18 mouse cellular contexts compared by ENCODE assay signal in the genomic region with DNA sequence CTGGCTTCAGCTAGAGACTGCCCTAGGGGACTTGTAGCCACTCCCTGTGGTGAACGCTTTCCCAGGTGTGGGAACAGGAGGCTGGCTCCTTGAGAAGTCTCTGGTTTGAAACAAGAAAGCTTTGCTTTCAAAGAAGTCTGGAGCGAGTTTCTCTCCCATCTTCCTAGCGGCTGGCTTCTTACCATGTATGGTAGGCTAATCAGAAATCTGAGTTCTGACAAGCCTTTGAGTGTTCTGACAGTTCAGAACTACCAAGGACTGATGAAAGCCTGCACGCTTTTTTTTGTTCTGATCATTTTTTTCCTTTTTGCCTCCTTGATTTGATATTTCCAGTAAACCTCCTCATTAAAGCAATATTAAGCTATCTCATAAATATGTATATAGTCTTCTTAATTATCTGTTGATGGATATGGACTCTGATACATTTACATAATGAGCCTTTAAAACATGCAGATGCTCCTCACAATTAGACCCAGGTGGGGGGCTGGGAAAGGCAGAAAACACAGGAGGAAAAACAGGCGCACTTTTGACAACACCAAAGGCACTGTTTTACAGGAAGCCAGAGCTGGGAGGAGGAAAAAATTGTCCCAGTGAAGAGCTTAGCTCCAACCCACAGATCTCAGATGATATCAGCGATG.
DNase-seq lines count a peak whose midpoint lies in the region; ATAC-seq and TF ChIP-seq lines count a peak whose summit lies in the region.
"Had no signal": no experiment of that assay in that cellular context is flagged by ENCODE, and none has a peak within 500 bp of the region (broad histone marks: within the 10 kb centered on the region; RNA-seq: fewer than 3 reads in every experiment).

No protein-coding gene starts in this region.

- peaks cover 34% of the 10 kb centered on the region for H3K4me1 ChIP-seq in forebrain, embryonic 13.5 days
- no peaks in the 10 kb centered on the region for H3K4me1 ChIP-seq in forebrain, embryonic 11.5 days (replicated peaks; ENCODE audit: control insufficient read depth, insufficient read depth, low read length)
- H3K4me1 ChIP-seq in midbrain, embryonic 12.5 days = peaks cover 7% of the 10 kb centered on the region
- no peaks in the 10 kb centered on the region for H3K4me1 ChIP-seq in midbrain, embryonic 11.5 days (ENCODE audit: control insufficient read depth, insufficient read depth, low read length)
- peaks cover 6% of the 10 kb centered on the region; the same call in 1 of the 2 replicates for H3K4me1 ChIP-seq in forebrain, postnatal 0 days (ENCODE audit: insufficient read depth)
- 0 out of 2 replicates have a peak, but pooled peaks cover 9% of the 10 kb centered on the region for H3K4me1 ChIP-seq in neural tube, embryonic 14.5 days (ENCODE audit: control insufficient read depth, insufficient read depth, low read length)
- H3K4me1 ChIP-seq: heart, embryonic 12.5 days had no signal

- ATAC-seq in forebrain, embryonic 13.5 days = peak; percentile 76
- ATAC-seq in forebrain, embryonic 11.5 days (replicated peaks; ENCODE audit: low FRiP score) = no peak
- no peak for ATAC-seq in midbrain, embryonic 12.5 days (ENCODE audit: low FRiP score, low read depth)
- ATAC-seq in midbrain, embryonic 11.5 days (ENCODE audit: low FRiP score) = no peak
- peak; percentile 78; the same call in 1 of the 2 replicates for ATAC-seq in forebrain, postnatal 0 days
- ATAC-seq in neural tube, embryonic 14.5 days (ENCODE audit: low read depth) = peak; percentile 47; the same call in 1 of the 2 replicates
- ATAC-seq: intestine, postnatal 0 days had no signal

- no peaks in the 10 kb centered on the region for H3K36me3 ChIP-seq in forebrain, embryonic 13.5 days (ENCODE audit: poor library complexity, severe bottlenecking)
- no peaks in the 10 kb centered on the region for H3K36me3 ChIP-seq in forebrain, embryonic 11.5 days (ENCODE audit: control insufficient read depth, insufficient read depth, low read length)
- no peaks in the 10 kb centered on the region for H3K36me3 ChIP-seq in midbrain, embryonic 12.5 days
- H3K36me3 ChIP-seq in midbrain, embryonic 11.5 days (ENCODE audit: control insufficient read depth, insufficient read depth, low read length) = no peaks in the 10 kb centered on the region
- H3K36me3 ChIP-seq in forebrain, postnatal 0 days (ENCODE audit: insufficient read depth) = no peaks in the 10 kb centered on the region
- no peaks in the 10 kb centered on the region for H3K36me3 ChIP-seq in neural tube, embryonic 14.5 days (ENCODE audit: control insufficient read depth, insufficient read depth, low read length)
- H3K36me3 ChIP-seq: heart, embryonic 12.5 days had no signal

- no peak for DNase-seq in forebrain, embryonic 11.5 days (ENCODE audit: low spot score)
- no peak for DNase-seq in midbrain, embryonic 11.5 days (ENCODE audit: low spot score, missing footprints)
- DNase-seq in forebrain, postnatal 0 days = peak; percentile 50
- DNase-seq in adrenal gland, postnatal 10 days = no peak
- DNase-seq in spleen, postnatal 10 days (ENCODE audit: low spot score in 2 of 2) = no peak
- DNase-seq: adrenal gland, postnatal 14 days; cerebellum, adult 9-10 months; heart, postnatal 36 days; lung, embryonic 14.5 days; lung, postnatal 4 days had no signal

- no peak overlapping the region for H3K4me3 ChIP-seq in forebrain, embryonic 13.5 days
- no peak overlapping the region for H3K4me3 ChIP-seq in forebrain, embryonic 11.5 days (ENCODE audit: low read depth, low read length)
- no peak overlapping the region for H3K4me3 ChIP-seq in midbrain, embryonic 12.5 days
- H3K4me3 ChIP-seq in midbrain, embryonic 11.5 days (ENCODE audit: low read depth, low read length) = no peak overlapping the region
- H3K4me3 ChIP-seq in forebrain, postnatal 0 days (ENCODE audit: low read depth, low read length) = no peak overlapping the region
- H3K4me3 ChIP-seq in neural tube, embryonic 14.5 days (ENCODE audit: low read depth, low read length) = no peak overlapping the region
- H3K4me3 ChIP-seq: heart, embryonic 12.5 days had no signal

- H3K4me2 ChIP-seq in forebrain, embryonic 13.5 days = 0 out of 2 replicates have a peak overlapping the region, but pooled peaks have one; percentile 1
- H3K4me2 ChIP-seq in forebrain, embryonic 11.5 days (ENCODE audit: low read depth, low read length, severe bottlenecking) = no peak overlapping the region
- H3K4me2 ChIP-seq in midbrain, embryonic 12.5 days (replicated peaks) = no peak overlapping the region
- no peak overlapping the region for H3K4me2 ChIP-seq in midbrain, embryonic 11.5 days
- no peak overlapping the region for H3K4me2 ChIP-seq in forebrain, postnatal 0 days (ENCODE audit: low read depth)
- no peak overlapping the region for H3K4me2 ChIP-seq in neural tube, embryonic 14.5 days (ENCODE audit: low read depth, low read length)
- H3K4me2 ChIP-seq: heart, embryonic 12.5 days; liver, embryonic 11.5 days; lung, embryonic 14.5 days had no signal

- H3K9me3 ChIP-seq in forebrain, embryonic 13.5 days (replicated peaks) = no peaks in the 10 kb centered on the region
- H3K9me3 ChIP-seq in forebrain, embryonic 11.5 days (ENCODE audit: control insufficient read depth, low read length) = no peaks in the 10 kb centered on the region
- H3K9me3 ChIP-seq in midbrain, embryonic 12.5 days = no peaks in the 10 kb centered on the region
- H3K9me3 ChIP-seq in midbrain, embryonic 11.5 days (ENCODE audit: control insufficient read depth, low read length) = no peaks in the 10 kb centered on the region
- H3K9me3 ChIP-seq in forebrain, postnatal 0 days (ENCODE audit: low read length) = no peaks in the 10 kb centered on the region
- no peaks in the 10 kb centered on the region for H3K9me3 ChIP-seq in neural tube, embryonic 14.5 days (ENCODE audit: control insufficient read depth, low read length)
- H3K9me3 ChIP-seq: heart, embryonic 12.5 days had no signal

- H3K9ac ChIP-seq in forebrain, embryonic 13.5 days = no peak overlapping the region
- no peak overlapping the region for H3K9ac ChIP-seq in forebrain, embryonic 11.5 days (ENCODE audit: low read length)
- no peak overlapping the region for H3K9ac ChIP-seq in midbrain, embryonic 12.5 days (replicated peaks)
- H3K9ac ChIP-seq in midbrain, embryonic 11.5 days (ENCODE audit: low read length) = no peak overlapping the region
- H3K9ac ChIP-seq in forebrain, postnatal 0 days = no peak overlapping the region
- no peak overlapping the region for H3K9ac ChIP-seq in neural tube, embryonic 14.5 days (replicated peaks; ENCODE audit: low read depth, low read length)
- H3K9ac ChIP-seq: heart, embryonic 12.5 days; lung, embryonic 14.5 days had no signal

- H3K27ac ChIP-seq in forebrain, embryonic 13.5 days = peak overlapping the region; percentile 85
- no peak overlapping the region; the same call in 1 of the 2 replicates for H3K27ac ChIP-seq in forebrain, embryonic 11.5 days (ENCODE audit: low read depth, low read length)
- 0 out of 2 replicates have a peak overlapping the region, but pooled peaks have one; percentile 7 for H3K27ac ChIP-seq in midbrain, embryonic 12.5 days (replicated peaks)
- H3K27ac ChIP-seq in midbrain, embryonic 11.5 days (ENCODE audit: low read depth, low read length) = no peak overlapping the region
- H3K27ac ChIP-seq in forebrain, postnatal 0 days (ENCODE audit: low read depth, low read length) = peak overlapping the region; percentile 78
- H3K27ac ChIP-seq in neural tube, embryonic 14.5 days (ENCODE audit: low read depth, low read length) = peak overlapping the region; percentile 57
- H3K27ac ChIP-seq: kidney, postnatal 0 days had no signal

- TF ChIP-seq CTCF in forebrain, postnatal 0 days (IDR thresholded peaks at IDR 0.05; ENCODE audit: low read depth) = no peak

- no peaks in the 10 kb centered on the region for H3K27me3 ChIP-seq in forebrain, embryonic 13.5 days
- H3K27me3 ChIP-seq in forebrain, embryonic 11.5 days (ENCODE audit: control insufficient read depth, insufficient read depth, low read length) = no peaks in the 10 kb centered on the region
- H3K27me3 ChIP-seq in midbrain, embryonic 12.5 days = no peaks in the 10 kb centered on the region
- H3K27me3 ChIP-seq in midbrain, embryonic 11.5 days (ENCODE audit: control insufficient read depth, insufficient read depth, low read length) = no peaks in the 10 kb centered on the region
- no peaks in the 10 kb centered on the region for H3K27me3 ChIP-seq in forebrain, postnatal 0 days (ENCODE audit: insufficient read depth, low read length)
- no peaks in the 10 kb centered on the region for H3K27me3 ChIP-seq in neural tube, embryonic 14.5 days (ENCODE audit: control insufficient read depth, insufficient read depth, low read length)
- H3K27me3 ChIP-seq: CH12.LX; heart, embryonic 12.5 days had no signal

- WGBS in forebrain, embryonic 13.5 days = 53% methylated on average over 6 of the region's 6 CpGs
- WGBS in forebrain, embryonic 11.5 days = 74% methylated on average over 6 of the region's 6 CpGs
- WGBS in midbrain, embryonic 12.5 days = 78% methylated on average over 6 of the region's 6 CpGs
- WGBS in midbrain, embryonic 11.5 days = 74% methylated on average over 6 of the region's 6 CpGs
- WGBS in forebrain, postnatal 0 days = 26% methylated on average over 6 of the region's 6 CpGs
- 52% methylated on average over 6 of the region's 6 CpGs for WGBS in neural tube, embryonic 14.5 days

Comparison
In these comparisons a context has a peak if more than half of its experiments do, and no peak if none do; other contexts are left out.
1. ATAC-seq: peak in forebrain, embryonic 13.5 days (single experiment), forebrain, postnatal 0 days (single experiment) and neural tube, embryonic 14.5 days (single experiment); none in forebrain, embryonic 11.5 days (single experiment), midbrain, embryonic 12.5 days (single experiment) and midbrain, embryonic 11.5 days (single experiment).
2. H3K27ac ChIP-seq: peak in forebrain, embryonic 13.5 days (single experiment), midbrain, embryonic 12.5 days (single experiment), forebrain, postnatal 0 days (single experiment) and neural tube, embryonic 14.5 days (single experiment); none in forebrain, embryonic 11.5 days (single experiment) and midbrain, embryonic 11.5 days (single experiment).